Mouse (Mus musculus): Measurements from ENCODE around the gene Amotl1.
A peak's percentile ranks its signal among the peaks of the same experiment; 100 is the strongest.

The Amotl1 gene

GRCm38 (mm10) chr9:14547584-14548365 is 97.1 kb downstream of the Amotl1 start:
- no peak for DNase-seq (ENCODE audit: low spot score)

GRCm38 (mm10) chr9:14544034-14544757 is 100.7 kb downstream of the Amotl1 start:
- no peak for DNase-seq (ENCODE audit: low spot score)

DNA sequence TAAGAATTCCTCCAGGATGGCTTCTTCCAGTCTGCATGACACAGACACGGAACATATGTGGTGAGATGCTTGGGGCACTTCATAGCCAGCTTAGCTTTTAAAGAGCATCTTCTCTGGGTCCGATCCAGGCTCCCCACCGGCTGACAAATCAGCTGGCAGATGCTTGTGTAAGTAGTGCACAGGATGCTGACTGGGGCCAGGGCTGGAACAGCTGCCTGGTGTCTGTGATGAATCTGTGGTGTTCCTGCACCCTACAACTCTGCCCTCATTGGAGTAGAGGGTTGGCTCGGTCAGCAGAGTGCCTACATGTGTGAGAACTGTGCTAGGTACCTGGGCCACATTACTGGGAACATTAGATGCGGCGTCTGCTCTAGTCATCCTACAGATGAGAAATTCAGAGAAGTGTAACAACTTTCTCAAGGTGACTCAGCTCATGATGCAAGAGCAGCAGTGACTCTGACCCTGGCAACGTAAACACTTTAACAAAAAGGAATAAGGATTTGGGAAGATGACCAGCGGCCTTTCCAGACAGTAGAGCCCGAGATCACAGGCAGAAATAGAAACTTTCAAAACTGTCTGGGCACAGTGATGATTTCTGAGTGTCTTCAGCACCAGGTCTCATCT is 109.9 kb downstream of the Amotl1 start:
- DNase-seq (ENCODE audit: low spot score) = no peak

DNA sequence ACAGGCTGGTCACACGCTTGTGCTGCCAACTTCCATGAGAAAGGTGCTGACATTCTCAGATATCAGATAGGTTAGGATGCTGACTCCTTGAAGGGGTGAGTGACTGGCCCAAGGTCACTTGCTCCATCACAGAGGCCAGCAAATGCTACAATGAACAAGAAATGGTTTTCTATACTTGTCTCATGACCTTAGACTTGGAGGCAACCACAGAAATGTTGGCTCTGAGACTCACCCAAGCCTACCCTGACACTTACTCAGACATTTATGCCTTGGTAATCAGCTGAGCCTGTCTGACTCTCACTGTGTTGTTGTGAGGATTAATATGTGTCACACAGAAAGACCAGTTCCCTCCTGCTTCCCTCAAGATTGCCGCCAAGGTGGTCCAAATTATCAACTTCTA is 111.2 kb downstream of the Amotl1 start:
- DNase-seq (ENCODE audit: low spot score) = no peak

- no peak for DNase-seq (ENCODE audit: low spot score)
Measured at GRCm38 (mm10) chr9:14532283-14532682, 112.6 kb downstream of the Amotl1 start.

- no peak for DNase-seq (ENCODE audit: low spot score)
Measured at GRCm38 (mm10) chr9:14530004-14530403, 114.9 kb downstream of the Amotl1 start.

- peak; percentile 50 for DNase-seq (ENCODE audit: low spot score)
Measured at GRCm38 (mm10) chr9:14523408-14524043, 121.3 kb downstream of the Amotl1 start.

- no peak for DNase-seq (ENCODE audit: low spot score)
Measured at GRCm38 (mm10) chr9:14521695-14522094, 123.2 kb downstream of the Amotl1 start.

DNA sequence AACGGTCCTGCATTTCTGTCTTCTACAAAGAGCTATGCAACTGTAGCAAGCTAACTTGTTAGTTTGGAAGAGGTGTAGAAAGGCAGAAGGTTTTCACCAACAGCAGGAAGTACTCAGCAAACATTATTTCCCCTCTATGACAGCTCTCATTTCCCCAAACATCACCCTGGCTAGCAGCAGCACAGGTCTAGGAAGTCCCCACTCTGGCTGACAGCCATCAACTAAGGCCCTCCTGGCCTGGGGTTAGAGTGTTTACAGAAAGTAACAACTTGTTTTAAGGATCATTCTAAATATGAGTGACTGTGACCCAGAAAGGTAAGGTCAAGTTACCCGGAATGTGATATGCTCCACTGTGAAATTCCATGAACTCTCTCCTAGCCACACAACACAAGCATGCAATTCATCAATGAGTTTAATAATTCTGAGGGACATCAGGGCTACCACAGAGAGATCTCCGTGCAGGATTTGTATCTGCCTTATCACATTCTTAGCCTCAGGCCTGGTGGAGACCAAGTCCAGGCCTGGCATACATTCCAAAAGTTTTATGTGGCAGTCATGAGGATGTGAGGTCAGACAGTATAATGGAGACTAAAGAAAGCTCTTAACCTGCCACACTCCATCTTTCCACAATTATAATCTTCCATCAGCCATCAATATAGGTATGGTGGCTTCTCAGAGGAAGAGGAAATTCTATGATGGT is 123.7 kb downstream of the Amotl1 start:
- DNase-seq (ENCODE audit: low spot score) = no peak

GRCm38 (mm10) chr9:14518105-14518504 is 126.8 kb downstream of the Amotl1 start:
- no peak for DNase-seq (ENCODE audit: low spot score)

DNA sequence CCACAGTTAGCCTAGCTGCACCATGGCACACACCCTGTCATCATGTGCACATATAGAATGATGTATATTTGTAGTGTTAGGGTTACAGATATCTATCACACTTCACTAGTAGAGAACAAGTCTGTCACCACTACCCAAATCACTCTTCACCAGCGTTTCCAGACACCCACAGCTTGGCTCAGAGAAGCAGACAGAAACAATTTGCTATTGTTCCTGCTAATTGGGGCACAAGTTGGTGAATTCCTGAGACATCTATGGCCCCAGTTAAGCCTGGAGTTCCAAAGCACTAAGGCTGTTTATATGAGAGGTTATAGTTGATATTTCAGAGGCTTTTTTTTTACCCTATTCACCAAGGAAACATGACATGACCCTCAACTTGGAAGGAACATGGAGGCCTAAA is 127.6 kb downstream of the Amotl1 start:
- no peak for DNase-seq (ENCODE audit: low spot score)

DNA sequence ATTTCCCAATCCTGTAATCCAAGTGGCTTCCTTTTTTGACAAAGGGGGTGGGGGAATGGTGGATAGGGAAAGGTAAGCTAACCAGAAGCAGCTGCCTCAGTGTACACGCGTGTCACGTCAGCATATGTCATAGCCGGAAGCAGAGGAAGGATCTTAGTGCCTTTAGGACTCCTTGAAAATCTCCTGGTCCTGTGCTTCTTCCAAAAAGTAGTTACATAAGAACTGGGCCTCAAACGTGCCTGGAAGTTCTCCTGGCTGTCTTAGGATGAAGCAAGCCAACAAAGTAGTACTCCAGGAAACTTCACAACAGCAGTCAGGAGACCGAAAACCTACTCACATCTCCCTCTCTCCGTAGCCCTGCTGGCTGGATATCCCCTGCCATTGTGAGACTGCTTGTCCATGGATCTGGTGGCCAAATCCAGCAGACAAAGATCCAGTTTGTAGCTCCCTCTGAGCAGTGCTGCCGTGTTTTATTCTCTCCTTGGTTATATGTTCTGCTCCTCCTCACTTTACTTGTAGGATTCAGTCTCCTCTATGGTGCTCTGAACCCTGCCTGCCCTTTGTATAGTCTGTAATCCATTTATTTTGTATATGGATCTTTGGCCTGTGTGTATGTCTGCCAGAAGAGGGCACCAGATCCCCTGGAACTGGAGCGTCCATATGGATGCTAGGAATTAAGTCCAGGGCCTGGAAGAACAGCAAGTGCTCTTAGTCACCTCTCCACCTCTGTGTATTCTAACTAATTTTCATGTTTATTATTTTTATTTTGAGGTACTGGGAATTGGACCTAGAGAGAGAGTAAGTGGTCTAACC is 132.0 kb downstream of the Amotl1 start:
- no peak for DNase-seq (ENCODE audit: low spot score)

GRCm38 (mm10) chr9:14500916-14501424 is 143.9 kb downstream of the Amotl1 start:
- no peak for DNase-seq (ENCODE audit: low spot score)

DNA sequence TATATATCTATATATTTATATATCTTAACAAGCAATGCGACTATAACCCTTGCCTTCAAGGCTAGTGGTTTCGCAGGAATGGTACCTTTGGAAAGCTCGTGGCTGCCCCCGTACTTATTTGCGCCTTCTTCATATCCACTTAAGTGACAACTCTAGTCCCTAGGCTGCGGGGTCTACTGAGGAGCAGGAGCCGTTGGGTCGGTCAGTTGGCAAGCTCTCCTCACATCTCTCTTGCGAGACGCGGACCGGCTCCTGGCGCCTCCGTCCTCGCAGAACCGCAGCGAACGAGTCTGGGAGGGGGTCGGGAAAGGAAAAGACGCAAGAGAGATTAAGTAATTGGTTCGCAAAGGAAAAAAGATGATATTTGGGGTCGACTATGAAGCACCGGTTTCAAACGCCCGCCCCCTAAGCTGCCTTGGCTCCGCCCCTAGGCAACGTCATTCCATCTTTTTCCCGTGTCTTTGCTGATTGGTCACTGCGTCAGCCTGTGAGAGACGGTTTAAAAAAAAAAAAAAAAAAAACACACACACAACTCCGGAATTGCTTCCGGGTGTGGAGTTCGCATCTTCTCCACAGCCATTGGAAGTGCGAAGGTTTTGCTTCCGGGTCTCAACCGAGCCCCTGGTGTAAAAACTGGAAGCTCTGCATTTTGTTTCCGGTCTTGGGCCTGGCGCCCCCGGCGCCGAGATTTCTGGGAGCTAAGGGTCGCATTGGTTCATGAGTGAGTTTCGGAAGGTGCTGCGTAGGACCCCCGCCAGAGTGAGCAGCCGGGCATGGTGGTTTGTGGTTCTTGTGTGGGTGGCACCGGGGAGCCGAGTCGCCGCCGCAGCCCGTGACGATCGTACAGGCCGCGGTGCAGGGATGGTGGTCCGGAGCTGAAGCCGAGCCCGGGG is 144.6 kb downstream of the Amotl1 start, which contains the start of the genes Kdm4d and Cwc15:
Gene Kdm4d (minus strand): TSS at position 460 of the 893 bp plus-strand sequence.
Gene Cwc15 (plus strand): TSS at position 595 of the 893 bp plus-strand sequence.
- peak; percentile 76 for DNase-seq (ENCODE audit: low spot score)

DNA sequence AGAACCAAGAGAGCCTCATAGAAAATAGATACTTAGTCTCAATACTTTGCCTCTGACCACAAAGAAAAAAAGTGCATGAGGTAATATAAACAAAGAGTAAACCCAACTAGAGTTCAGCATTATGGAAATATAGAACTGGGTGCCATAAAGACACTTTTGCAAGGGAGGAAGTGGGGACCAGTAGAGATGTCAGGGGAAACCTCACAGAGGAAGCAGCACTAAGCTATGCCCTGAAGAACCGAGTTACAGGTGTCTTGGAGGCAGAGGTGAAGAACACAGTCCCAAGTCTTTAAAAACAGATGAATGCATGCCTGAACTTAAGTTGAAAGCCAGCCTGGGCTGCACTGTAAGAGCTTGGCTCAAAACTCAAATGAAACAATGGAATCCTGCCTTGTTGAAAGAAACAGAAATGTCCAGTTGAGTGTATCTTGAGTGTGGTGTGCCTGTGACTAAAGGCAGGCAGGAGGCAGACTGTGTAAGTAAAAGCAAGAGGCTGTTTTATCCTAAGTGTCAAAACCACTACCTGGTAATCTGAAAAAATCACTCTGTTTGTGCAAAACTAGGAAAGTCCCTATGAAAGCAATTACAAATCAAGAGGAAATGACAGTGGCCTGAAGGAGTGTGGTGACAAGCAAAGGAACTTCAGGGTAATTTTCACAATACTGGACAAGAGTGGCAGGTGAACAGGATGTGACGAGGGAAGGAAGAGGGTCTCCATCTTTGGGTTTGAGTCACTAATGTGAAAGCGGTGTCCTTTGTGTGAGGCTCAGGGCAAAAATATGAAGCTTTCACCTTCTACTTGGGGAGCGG is 145.8 kb downstream of the Amotl1 start:
- DNase-seq (ENCODE audit: low spot score) = no peak
